Mouse (Mus musculus): ENCODE data around the gene Fez1. TPM values are rescaled to one million over a fixed set of nuclear protein-coding genes. Genes with fewer than 3 reads are reported as not detected.

The Fez1 gene
- polyA plus RNA-seq, 1 experiment from 2014 or later: 2.7 TPM

- Histone ChIP-seq H3K36me3 (ENCODE audit: control insufficient read depth, insufficient read depth, low read length) (no peaks in the 10 kb centered on the region), H3K27me3 (replicated peaks; ENCODE audit: control insufficient read depth, insufficient read depth, low read length) (no peaks in the 10 kb centered on the region), H3K27ac (ENCODE audit: low read depth, low read length) (no peak overlapping the region), H3K4me3 (ENCODE audit: low read depth, low read length) (no peak overlapping the region), H3K4me1 (replicated peaks; ENCODE audit: control insufficient read depth, insufficient read depth, low read length) (no peaks in the 10 kb centered on the region), H3K9me3 (ENCODE audit: control insufficient read depth, low read length) (no peaks in the 10 kb centered on the region), H3K4me2 (no peak overlapping the region), H3K9ac (ENCODE audit: low read depth, low read length) (no peak overlapping the region)
- 72% methylated on average over 2 of the region's 2 CpGs for WGBS
- no peak for DNase-seq (ENCODE audit: low spot score)
- ATAC-seq (replicated peaks; ENCODE audit: low FRiP score): no peak
Measured at GRCm38 (mm10) chr9:36873796-36874195, 52.1 kb downstream of the Fez1 start.

GRCm38 (mm10) chr9:36876313-36876712, 54.6 kb downstream of the Fez1 start:
- Histone ChIP-seq H3K27ac (ENCODE audit: low read depth, low read length) (no peak overlapping the region), H3K9me3 (ENCODE audit: control insufficient read depth, low read length) (no peaks in the 10 kb centered on the region), H3K4me2 (no peak overlapping the region), H3K9ac (ENCODE audit: low read depth, low read length) (no peak overlapping the region), H3K27me3 (replicated peaks; ENCODE audit: control insufficient read depth, insufficient read depth, low read length) (no peaks in the 10 kb centered on the region), H3K4me3 (ENCODE audit: low read depth, low read length) (no peak overlapping the region), H3K36me3 (ENCODE audit: control insufficient read depth, insufficient read depth, low read length) (no peaks in the 10 kb centered on the region), H3K4me1 (replicated peaks; ENCODE audit: control insufficient read depth, insufficient read depth, low read length) (no peaks in the 10 kb centered on the region)
- 78% methylated on average over 5 of the region's 5 CpGs for WGBS
- ATAC-seq (replicated peaks; ENCODE audit: low FRiP score) (no peak), DNase-seq (ENCODE audit: low spot score) (no peak)

- Histone ChIP-seq H3K4me2 (no peak overlapping the region), H3K9ac (ENCODE audit: low read depth, low read length) (no peak overlapping the region), H3K4me1 (replicated peaks; ENCODE audit: control insufficient read depth, insufficient read depth, low read length) (no peaks in the 10 kb centered on the region), H3K27ac (ENCODE audit: low read depth, low read length) (no peak overlapping the region), H3K4me3 (ENCODE audit: low read depth, low read length) (no peak overlapping the region), H3K9me3 (ENCODE audit: control insufficient read depth, low read length) (no peaks in the 10 kb centered on the region), H3K27me3 (replicated peaks; ENCODE audit: control insufficient read depth, insufficient read depth, low read length) (no peaks in the 10 kb centered on the region), H3K36me3 (ENCODE audit: control insufficient read depth, insufficient read depth, low read length) (no peaks in the 10 kb centered on the region)
- ATAC-seq (replicated peaks; ENCODE audit: low FRiP score) (no peak), DNase-seq (ENCODE audit: low spot score) (no peak)
Measured at GRCm38 (mm10) chr9:36876787-36877186, 55.1 kb downstream of the Fez1 start.

DNA sequence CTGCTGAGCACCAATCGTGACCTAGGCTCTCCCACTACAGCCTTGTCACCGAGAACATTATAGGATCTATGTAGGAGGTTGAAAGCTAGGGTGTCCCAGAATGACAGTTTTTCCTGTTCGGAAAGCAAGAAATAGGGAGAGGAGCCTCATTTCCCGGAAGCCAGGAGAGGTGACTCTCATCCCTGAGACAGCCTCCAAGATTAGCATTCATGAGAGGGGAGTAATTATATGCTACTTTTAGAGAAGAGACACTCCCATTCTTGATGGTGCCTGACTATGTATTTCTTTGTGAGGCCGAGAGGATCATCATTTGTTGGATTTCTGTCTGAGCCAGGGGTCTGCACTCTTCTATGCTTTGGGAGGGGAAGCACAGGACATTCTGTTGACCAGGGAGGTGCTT, 60.0 kb downstream of the Fez1 start:
- no peaks in the 10 kb centered on the region for H3K9me3 ChIP-seq (ENCODE audit: control insufficient read depth, low read length)
- H3K4me1 ChIP-seq (replicated peaks; ENCODE audit: control insufficient read depth, insufficient read depth, low read length): no peaks in the 10 kb centered on the region
- no peaks in the 10 kb centered on the region for H3K27me3 ChIP-seq (replicated peaks; ENCODE audit: control insufficient read depth, insufficient read depth, low read length)
- no peak overlapping the region for H3K4me3 ChIP-seq (ENCODE audit: low read depth, low read length)
- DNase-seq (ENCODE audit: low spot score) (no peak), ATAC-seq (replicated peaks; ENCODE audit: low FRiP score) (no peak)
- no peak overlapping the region for H3K9ac ChIP-seq (ENCODE audit: low read depth, low read length)
- H3K27ac ChIP-seq (ENCODE audit: low read depth, low read length): no peak overlapping the region
- WGBS: 71% methylated on average over 5 of the region's 5 CpGs
- H3K4me2 ChIP-seq: no peak overlapping the region
- H3K36me3 ChIP-seq (ENCODE audit: control insufficient read depth, insufficient read depth, low read length): no peaks in the 10 kb centered on the region

GRCm38 (mm10) chr9:36882034-36882745, 60.5 kb downstream of the Fez1 start:
- no peak for ATAC-seq (replicated peaks; ENCODE audit: low FRiP score)
- H3K27me3 ChIP-seq (replicated peaks; ENCODE audit: control insufficient read depth, insufficient read depth, low read length): no peaks in the 10 kb centered on the region
- WGBS: 54% methylated on average over 8 of the region's 8 CpGs
- H3K4me3 ChIP-seq (ENCODE audit: low read depth, low read length): no peak overlapping the region
- no peaks in the 10 kb centered on the region for H3K36me3 ChIP-seq (ENCODE audit: control insufficient read depth, insufficient read depth, low read length)
- no peaks in the 10 kb centered on the region for H3K9me3 ChIP-seq (ENCODE audit: control insufficient read depth, low read length)
- H3K4me1 ChIP-seq (replicated peaks; ENCODE audit: control insufficient read depth, insufficient read depth, low read length): no peaks in the 10 kb centered on the region
- H3K4me2 ChIP-seq: no peak overlapping the region
- no peak for DNase-seq (ENCODE audit: low spot score)
- H3K27ac ChIP-seq (ENCODE audit: low read depth, low read length): no peak overlapping the region
- H3K9ac ChIP-seq (ENCODE audit: low read depth, low read length): no peak overlapping the region

DNA sequence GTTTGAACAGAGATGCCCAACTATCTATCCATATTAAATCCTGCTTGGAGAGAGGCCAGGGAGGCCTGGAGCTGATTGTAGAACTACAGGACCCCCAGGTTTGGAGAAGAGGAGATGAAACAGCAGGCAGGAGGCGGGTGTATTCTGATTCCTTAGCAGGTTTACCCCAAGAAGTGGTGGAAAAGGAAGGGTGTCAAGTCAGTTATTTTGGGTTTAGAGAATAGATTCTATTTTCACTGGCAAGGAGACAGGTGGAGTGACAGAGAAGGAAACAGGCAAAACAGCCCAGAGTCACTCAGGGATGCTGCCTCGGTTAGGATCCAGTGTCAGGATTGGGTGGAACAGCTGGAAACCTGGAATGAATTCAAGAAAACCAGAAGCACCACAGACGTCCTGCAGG, 61.9 kb downstream of the Fez1 start:
- ATAC-seq (replicated peaks; ENCODE audit: low FRiP score): no peak
- 55% methylated on average over 3 of the region's 3 CpGs for WGBS

GRCm38 (mm10) chr9:36885237-36885636, 63.6 kb downstream of the Fez1 start:
- WGBS: 58% methylated on average over 3 of the region's 3 CpGs
- H3K4me3 ChIP-seq (ENCODE audit: low read depth, low read length): no peak overlapping the region
- no peak for DNase-seq (ENCODE audit: low spot score)
- no peak overlapping the region for H3K27ac ChIP-seq (ENCODE audit: low read depth, low read length)
- H3K4me1 ChIP-seq (replicated peaks; ENCODE audit: control insufficient read depth, insufficient read depth, low read length): no peaks in the 10 kb centered on the region
- H3K9ac ChIP-seq (ENCODE audit: low read depth, low read length): no peak overlapping the region
- H3K36me3 ChIP-seq (ENCODE audit: control insufficient read depth, insufficient read depth, low read length): no peaks in the 10 kb centered on the region
- H3K27me3 ChIP-seq (replicated peaks; ENCODE audit: control insufficient read depth, insufficient read depth, low read length): no peaks in the 10 kb centered on the region
- no peak for ATAC-seq (replicated peaks; ENCODE audit: low FRiP score)
- H3K4me2 ChIP-seq: no peak overlapping the region
- no peaks in the 10 kb centered on the region for H3K9me3 ChIP-seq (ENCODE audit: control insufficient read depth, low read length)

More for the DNA sequence above, 61.9 kb downstream of the Fez1 start:
- H3K27ac ChIP-seq (ENCODE audit: low read depth, low read length): no peak overlapping the region
- no peak for DNase-seq (ENCODE audit: low spot score)
- no peak overlapping the region for H3K9ac ChIP-seq (ENCODE audit: low read depth, low read length)
- no peak overlapping the region for H3K4me3 ChIP-seq (ENCODE audit: low read depth, low read length)
- H3K9me3 ChIP-seq (ENCODE audit: control insufficient read depth, low read length): no peaks in the 10 kb centered on the region
- H3K36me3 ChIP-seq (ENCODE audit: control insufficient read depth, insufficient read depth, low read length): no peaks in the 10 kb centered on the region
- no peaks in the 10 kb centered on the region for H3K27me3 ChIP-seq (replicated peaks; ENCODE audit: control insufficient read depth, insufficient read depth, low read length)
- no peak overlapping the region for H3K4me2 ChIP-seq
- no peaks in the 10 kb centered on the region for H3K4me1 ChIP-seq (replicated peaks; ENCODE audit: control insufficient read depth, insufficient read depth, low read length)

GRCm38 (mm10) chr9:36890552-36890951, 68.9 kb downstream of the Fez1 start:
- 26% methylated on average over 4 of the region's 4 CpGs for WGBS
- H3K9ac ChIP-seq (ENCODE audit: low read depth, low read length): no peak overlapping the region
- DNase-seq (ENCODE audit: low spot score): no peak
- no peaks in the 10 kb centered on the region for H3K27me3 ChIP-seq (replicated peaks; ENCODE audit: control insufficient read depth, insufficient read depth, low read length)
- H3K4me2 ChIP-seq: no peak overlapping the region
- no peak overlapping the region for H3K4me3 ChIP-seq (ENCODE audit: low read depth, low read length)
- no peaks in the 10 kb centered on the region for H3K4me1 ChIP-seq (replicated peaks; ENCODE audit: control insufficient read depth, insufficient read depth, low read length)
- H3K36me3 ChIP-seq (ENCODE audit: control insufficient read depth, insufficient read depth, low read length): no peaks in the 10 kb centered on the region
- H3K27ac ChIP-seq (ENCODE audit: low read depth, low read length): no peak overlapping the region
- ATAC-seq (replicated peaks; ENCODE audit: low FRiP score): no peak
- no peaks in the 10 kb centered on the region for H3K9me3 ChIP-seq (ENCODE audit: control insufficient read depth, low read length)

- ATAC-seq (replicated peaks; ENCODE audit: low FRiP score) (peak; percentile 68), DNase-seq (ENCODE audit: low spot score) (no peak)
- Histone ChIP-seq H3K9ac (ENCODE audit: low read depth, low read length) (no peak overlapping the region), H3K4me3 (ENCODE audit: low read depth, low read length) (no peak overlapping the region), H3K36me3 (ENCODE audit: control insufficient read depth, insufficient read depth, low read length) (no peaks in the 10 kb centered on the region), H3K9me3 (ENCODE audit: control insufficient read depth, low read length) (no peaks in the 10 kb centered on the region), H3K4me1 (replicated peaks; ENCODE audit: control insufficient read depth, insufficient read depth, low read length) (no peaks in the 10 kb centered on the region), H3K27me3 (replicated peaks; ENCODE audit: control insufficient read depth, insufficient read depth, low read length) (no peaks in the 10 kb centered on the region), H3K4me2 (no peak overlapping the region), H3K27ac (ENCODE audit: low read depth, low read length) (no peak overlapping the region)
- 66% methylated on average over 6 of the region's 6 CpGs for WGBS
Measured at GRCm38 (mm10) chr9:36893413-36893990, 71.8 kb downstream of the Fez1 start.
